In the genomic region with DNA sequence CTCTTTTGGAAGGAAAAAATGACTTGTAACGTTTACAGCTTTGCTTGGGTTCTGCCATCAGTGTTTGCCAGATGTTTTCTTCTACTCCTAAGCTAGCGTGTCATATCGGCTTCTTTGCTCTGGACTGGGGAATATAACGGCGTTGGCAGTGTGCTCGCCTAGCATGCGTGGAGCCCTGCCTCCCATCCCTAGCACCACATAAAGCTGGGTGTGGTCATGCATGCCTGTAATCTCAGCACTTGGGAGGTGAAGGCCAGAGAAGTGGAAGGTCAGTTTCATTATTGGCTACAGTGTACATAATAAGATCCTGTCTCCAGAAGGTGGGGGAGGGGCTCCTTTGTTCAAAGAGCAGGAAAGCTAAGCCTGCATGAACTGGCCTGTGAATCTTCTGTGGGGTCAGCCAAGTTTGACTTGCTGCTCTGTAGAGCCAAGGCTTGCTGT, we compare ENCODE assay signal across 11 mouse cellular contexts. TPM values are rescaled to one million over a fixed set of nuclear protein-coding genes. Genes with fewer than 3 reads are reported as not detected.
A peak's percentile ranks its signal among the peaks of the same experiment; 100 is the strongest.
DNase-seq lines count a peak whose midpoint lies in the region; ATAC-seq lines count a peak whose summit lies in the region.
"Had no signal": no experiment of that assay in that cellular context is flagged by ENCODE, and none has a peak within 500 bp of the region (broad histone marks: within the 10 kb centered on the region; RNA-seq: fewer than 3 reads in every experiment).

No protein-coding gene starts in this region.

- H3K4me2 ChIP-seq in heart, embryonic 15.5 days = no peak overlapping the region
- H3K4me2 ChIP-seq in kidney, embryonic 14.5 days (replicated peaks; ENCODE audit: low read depth, low read length) = no peak overlapping the region
- no peak overlapping the region for H3K4me2 ChIP-seq in hindbrain, embryonic 13.5 days

- no peak for ATAC-seq in heart, embryonic 15.5 days (replicated peaks; ENCODE audit: insufficient number of reproducible peaks, insufficient read depth, low FRiP score, low read depth)
- ATAC-seq in kidney, embryonic 14.5 days (ENCODE audit: low FRiP score, low TSS enrichment) = peak; percentile 23
- no peak for ATAC-seq in hindbrain, embryonic 13.5 days (ENCODE audit: low FRiP score)

- no peak overlapping the region for H3K9ac ChIP-seq in heart, embryonic 15.5 days
- no peak overlapping the region for H3K9ac ChIP-seq in kidney, embryonic 14.5 days (ENCODE audit: low read depth, low read length)
- H3K9ac ChIP-seq in hindbrain, embryonic 13.5 days = no peak overlapping the region

- H3K36me3 ChIP-seq in heart, embryonic 15.5 days = no peaks in the 10 kb centered on the region
- no peaks in the 10 kb centered on the region for H3K36me3 ChIP-seq in kidney, embryonic 14.5 days (ENCODE audit: control insufficient read depth, insufficient read depth, low read length)
- H3K36me3 ChIP-seq in hindbrain, embryonic 13.5 days = no peaks in the 10 kb centered on the region

- H3K4me1 ChIP-seq in heart, embryonic 15.5 days (replicated peaks) = peaks cover 39% of the 10 kb centered on the region
- H3K4me1 ChIP-seq in kidney, embryonic 14.5 days (ENCODE audit: control insufficient read depth, insufficient read depth, low read length) = peaks cover 15% of the 10 kb centered on the region
- H3K4me1 ChIP-seq in hindbrain, embryonic 13.5 days (replicated peaks) = peaks cover 38% of the 10 kb centered on the region

- H3K4me3 ChIP-seq in heart, embryonic 15.5 days = no peak overlapping the region
- H3K4me3 ChIP-seq in kidney, embryonic 14.5 days (ENCODE audit: low read length) = no peak overlapping the region
- H3K4me3 ChIP-seq in hindbrain, embryonic 13.5 days = no peak overlapping the region

- DNase-seq in heart, adult 8-10 months (ENCODE audit: low spot score) = no peak
- peak; percentile 49 for DNase-seq in adipocyte (ENCODE audit: low spot score)
- DNase-seq in lung, postnatal 4 days = peak; percentile 72 to 85
- DNase-seq in frontal cortex, postnatal 14 days (ENCODE audit: low spot score in 2 of 2) = no peak
- no peak for DNase-seq in spleen, postnatal 36 days (ENCODE audit: low spot score in 2 of 2)

- no peaks in the 10 kb centered on the region for H3K27me3 ChIP-seq in heart, embryonic 15.5 days
- H3K27me3 ChIP-seq in kidney, embryonic 14.5 days (ENCODE audit: control insufficient read depth, insufficient read depth, low read length) = no peaks in the 10 kb centered on the region
- H3K27me3 ChIP-seq in hindbrain, embryonic 13.5 days = no peaks in the 10 kb centered on the region

- H3K9me3 ChIP-seq in heart, embryonic 15.5 days (replicated peaks) = no peaks in the 10 kb centered on the region
- no peaks in the 10 kb centered on the region for H3K9me3 ChIP-seq in kidney, embryonic 14.5 days (ENCODE audit: control insufficient read depth, low read length)
- no peaks in the 10 kb centered on the region for H3K9me3 ChIP-seq in hindbrain, embryonic 13.5 days

- WGBS in heart, embryonic 15.5 days = 63% methylated on average over 7 of the region's 7 CpGs
- 32% methylated on average over 7 of the region's 7 CpGs for WGBS in kidney, embryonic 14.5 days
- WGBS in hindbrain, embryonic 13.5 days = 88% methylated on average over 7 of the region's 7 CpGs

- H3K27ac ChIP-seq in heart, embryonic 15.5 days = peak overlapping the region; percentile 5; the same call in 1 of the 2 replicates
- H3K27ac ChIP-seq in kidney, embryonic 14.5 days (ENCODE audit: low read depth, low read length) = peak overlapping the region; percentile 48; the same call in 1 of the 2 replicates
- H3K27ac ChIP-seq in hindbrain, embryonic 13.5 days = no peak overlapping the region

RNA-seq across cellular contexts. Expression of a gene that starts 1.5 kb away (rescaled TPM):
- 0.34 TPM in 1 of 2 replicates, not detected in the other for polyA plus RNA-seq in heart, embryonic 15.5 days (2015; fragmentation: Nextera tagmentation; extraction: Ambion mirVana)
- total RNA-seq in heart, adult 8-10 months (2022) = under 1 TPM in 1 of 4 experiments, not detected in 3; 0.08 TPM
- polyA plus RNA-seq in kidney, embryonic 14.5 days (2014; fragmentation: Nextera tagmentation; extraction: Ambion mirVana) = 0.81 and 1.2 TPM in 2 replicates
- polyA plus RNA-seq in hindbrain, embryonic 13.5 days (2015; fragmentation: Nextera tagmentation; extraction: Ambion mirVana) = 0.12 and 0.21 TPM in 2 replicates
- total RNA-seq: neutrophil, adult 5-6 weeks had no signal

RNA-seq across cellular contexts. Expression of a gene that starts 2.2 kb away (rescaled TPM):
- 18.2 and 35.7 TPM in 2 replicates for polyA plus RNA-seq in heart, embryonic 15.5 days (2015; fragmentation: Nextera tagmentation; extraction: Ambion mirVana)
- total RNA-seq in heart, adult 8-10 months (2022) = 10 to 100 TPM; 14.3 to 16.7 (median 15.5) TPM
- 54.9 and 78.6 TPM in 2 replicates for polyA plus RNA-seq in kidney, embryonic 14.5 days (2014; fragmentation: Nextera tagmentation; extraction: Ambion mirVana)
- 14.3 and 16.0 TPM in 2 replicates for polyA plus RNA-seq in hindbrain, embryonic 13.5 days (2015; fragmentation: Nextera tagmentation; extraction: Ambion mirVana)

RNA-seq across cellular contexts. Expression of a gene that starts 19.0 kb away (rescaled TPM):
- 195 and 215 TPM in 2 replicates for polyA plus RNA-seq in heart, embryonic 15.5 days (2015; fragmentation: Nextera tagmentation; extraction: Ambion mirVana)
- 100 to 1,000 TPM in 3 of 4 experiments, 10 to 100 TPM in 1; 99.8 to 112 (median 103) TPM for total RNA-seq in heart, adult 8-10 months (2022)
- 303 and 334 TPM in 2 replicates for polyA plus RNA-seq in kidney, embryonic 14.5 days (2014; fragmentation: Nextera tagmentation; extraction: Ambion mirVana)
- 339 and 341 TPM in 2 replicates for polyA plus RNA-seq in hindbrain, embryonic 13.5 days (2015; fragmentation: Nextera tagmentation; extraction: Ambion mirVana)

RNA-seq across cellular contexts. Expression of a gene that starts 19.1 kb away (rescaled TPM):
- 31.1 and 37.5 TPM in 2 replicates for polyA plus RNA-seq in heart, embryonic 15.5 days (2015; fragmentation: Nextera tagmentation; extraction: Ambion mirVana)
- total RNA-seq in heart, adult 8-10 months (2022) = 10 to 100 TPM; 19.3 to 23.1 (median 21.2) TPM
- 39.1 and 72.1 TPM in 2 replicates for polyA plus RNA-seq in kidney, embryonic 14.5 days (2014; fragmentation: Nextera tagmentation; extraction: Ambion mirVana)
- 37.4 and 38.3 TPM in 2 replicates for polyA plus RNA-seq in hindbrain, embryonic 13.5 days (2015; fragmentation: Nextera tagmentation; extraction: Ambion mirVana)

RNA-seq across cellular contexts. Expression of a gene that starts 26.7 kb away (rescaled TPM):
- not detected in 2 replicates for polyA plus RNA-seq in heart, embryonic 15.5 days (2015; fragmentation: Nextera tagmentation; extraction: Ambion mirVana)
- total RNA-seq in heart, adult 8-10 months (2022) = not detected
- not detected in 2 replicates for polyA plus RNA-seq in kidney, embryonic 14.5 days (2014; fragmentation: Nextera tagmentation; extraction: Ambion mirVana)
- polyA plus RNA-seq in hindbrain, embryonic 13.5 days (2015; fragmentation: Nextera tagmentation; extraction: Ambion mirVana) = not detected in 2 replicates
- total RNA-seq: left cerebral cortex, postnatal 10 days had no signal
- polyA plus RNA-seq: embryonic facial prominence, embryonic 11.5 days had no signal

Comparison
In these comparisons a context has a peak if more than half of its experiments do, and no peak if none do; other contexts are left out.
1. DNase-seq: peak in adipocyte (single experiment) and lung, postnatal 4 days (2 of 2); none in heart, adult 8-10 months (single experiment), frontal cortex, postnatal 14 days (0 of 2) and spleen, postnatal 36 days (0 of 2).